Mouse (Mus musculus): Measurements from ENCODE around the gene Loxl3.

GRCm38 (mm10) chr6:83020836-83021593, 13.0 kb upstream of the Loxl3 start:
- TF ChIP-seq POLR2A (IDR thresholded peaks at IDR 0.05; ENCODE audit: low read depth, low read length) (no peak), CTCF (IDR thresholded peaks at IDR 0.05; ENCODE audit: borderline replicate concordance, insufficient read depth, low read length) (no peak)

Measured in embryonic fibroblast, embryonic 13.5 days (primary cell).